Mouse (Mus musculus) lung, embryonic 16.5 days (tissue): ENCODE data around the gene Rbks. TPM values are rescaled to one million over a fixed set of nuclear protein-coding genes. Genes with fewer than 3 reads are reported as not detected.

Experiments used
- ATAC-seq: fragments of 200-750 bp; cut with Nextera tagmentation; 2 replicates; pipeline ENCODE4 v1.8.0; 2017; ENCODE audit warnings: low read depth, mild to moderate bottlenecking, moderate library complexity
- H3K27ac ChIP-seq: fragments of 300-500 bp; sonication (generic); 2 replicates; pipeline ENCODE4 v1.5.1; 2014; ENCODE audit warnings: mild to moderate bottlenecking, control low read depth, low read length
- H3K27me3 ChIP-seq: fragments of 300-500 bp; sonication (generic); 2 replicates; pipeline ENCODE4 v1.6.1; 2014; ENCODE audit warnings: low read depth, low read length, mixed read lengths; ENCODE audit not compliant: control insufficient read depth, insufficient read depth
- H3K36me3 ChIP-seq: fragments of 300-500 bp; sonication (generic); 2 replicates; pipeline ENCODE4 v1.6.1; 2014; ENCODE audit warnings: low read length; ENCODE audit not compliant: control insufficient read depth, insufficient read depth
- H3K4me1 ChIP-seq: fragments of 300-500 bp; sonication (generic); replicated peaks from 2 replicates; pipeline ENCODE4 v1.6.1; 2014; ENCODE audit warnings: low read length, mixed read lengths; ENCODE audit not compliant: control insufficient read depth, insufficient read depth
- H3K4me2 ChIP-seq: fragments of 300-500 bp; sonication (generic); 2 replicates; pipeline ENCODE4 v1.6.1; 2014; ENCODE audit warnings: low read depth, low read length, control low read depth
- H3K4me3 ChIP-seq: fragments of 300-500 bp; sonication (generic); 2 replicates; pipeline ENCODE4 v1.5.1; 2014; ENCODE audit warnings: mild to moderate bottlenecking, low read length, control low read depth
- H3K9ac ChIP-seq: fragments of 300-500 bp; sonication (generic); 2 replicates; pipeline ENCODE4 v1.6.1; 2014; ENCODE audit warnings: low read length, control low read depth
- H3K9me3 ChIP-seq: fragments of 300-500 bp; sonication (generic); 2 replicates; pipeline ENCODE4 v1.6.1; 2016; ENCODE audit warnings: low read length; ENCODE audit not compliant: control insufficient read depth
- WGBS: fragments of 180-500 bp; shearing (Covaris S2); extraction: QIAGEN DNeasy Blood & Tissue Kit; methylation state at CpG from one replicate; pipeline ENCODE4 v1.1.7; 2014; 5-methylcytosine and 5-hydroxymethylcytosine counted together
- polyA plus RNA-seq: library from polyadenylated mRNA; unstranded; fragments of >200 nt; fragmentation: Nextera tagmentation; extraction: Ambion mirVana; gene quantifications from 2 replicates; pipeline ENCODE4 v1.2.1, GENCODE M21; 2015

The Rbks gene
- polyA plus RNA-seq: 4.4 and 5.1 TPM in 2 replicates

DNA sequence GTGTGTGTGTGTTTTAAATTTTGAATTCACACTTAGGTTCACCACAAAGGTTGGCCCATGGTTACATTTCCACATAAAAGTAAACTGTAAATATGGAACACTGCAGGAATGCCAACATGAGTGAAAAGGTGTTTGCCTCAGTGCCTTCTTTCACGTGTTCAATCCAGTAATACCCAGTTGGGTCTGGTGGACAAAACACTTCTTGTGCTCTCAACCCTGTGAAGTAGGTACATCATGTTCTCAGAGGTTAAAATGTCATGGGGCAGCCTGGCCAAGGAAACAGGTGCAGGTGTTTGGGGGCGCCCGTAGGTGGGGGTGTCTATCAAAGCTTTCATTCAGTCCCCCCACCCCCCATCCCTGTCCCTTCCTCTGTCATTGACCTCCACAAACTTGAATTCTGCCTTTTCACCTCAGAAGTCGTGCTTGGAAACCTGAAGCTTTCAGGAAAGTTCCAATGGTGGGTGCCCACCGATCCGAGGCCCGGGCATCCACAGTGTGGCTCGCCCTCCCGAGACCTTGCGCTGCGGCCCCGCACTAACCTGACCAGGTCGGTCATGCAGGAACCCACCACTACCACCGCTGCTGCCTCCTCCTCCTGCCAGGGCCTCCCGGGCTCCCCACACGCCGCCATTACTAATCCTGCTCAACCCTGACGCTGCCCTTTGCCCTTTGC is at the start of gene Rbks:
Rbks (minus strand) TSS at position 657 of the 673 bp plus-strand sequence.
- ATAC-seq: peak; percentile 53; the same call in 1 of the 2 replicates
- Histone ChIP-seq H3K4me3 (peak within 1 kb of the TSS; percentile 93), H3K9ac (peak within 1 kb of the TSS; percentile 95), H3K4me2 (peak within 1 kb of the TSS; percentile 85), H3K9me3 (no peaks in the 10 kb centered on the region), H3K27ac (peak within 1 kb of the TSS; percentile 92), H3K36me3 (no peaks in the 10 kb centered on the region), H3K27me3 (no peaks in the 10 kb centered on the region), H3K4me1 (peaks cover 4% of the 10 kb centered on the region; the same call in 1 of the 2 replicates)
- WGBS: 5% methylated on average over 18 of the region's 18 CpGs

DNA sequence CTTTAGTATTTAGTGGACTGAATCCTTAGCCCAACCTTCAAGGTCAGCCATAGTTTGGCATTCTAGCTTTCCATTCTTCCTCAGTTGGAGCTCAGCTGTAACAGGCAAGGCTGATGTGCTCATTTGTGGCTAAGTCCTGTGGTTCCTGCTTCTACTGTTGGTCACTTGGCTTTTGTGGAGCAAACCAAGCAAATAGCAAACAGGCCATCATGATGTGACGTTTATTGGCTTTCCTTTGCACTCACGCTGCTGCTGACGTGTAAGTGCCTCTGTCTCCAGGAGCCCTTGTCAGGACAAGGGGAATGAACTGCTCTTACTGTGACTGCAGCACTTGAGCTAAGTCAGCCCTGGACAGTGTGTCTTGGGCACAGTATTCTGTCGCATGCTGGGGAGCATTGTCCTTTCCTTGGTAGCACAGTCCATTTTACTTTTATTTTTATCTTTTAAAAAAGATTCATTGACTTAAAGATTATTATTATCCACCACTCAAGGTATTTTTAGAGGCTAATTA is 45.1 kb upstream of the Rbks start:
- Histone ChIP-seq H3K9me3 (no peaks in the 10 kb centered on the region), H3K27me3 (no peaks in the 10 kb centered on the region), H3K36me3 (no peaks in the 10 kb centered on the region), H3K4me3 (no peak overlapping the region), H3K4me1 (no peaks in the 10 kb centered on the region), H3K27ac (no peak overlapping the region), H3K4me2 (no peak overlapping the region), H3K9ac (no peak overlapping the region)
- no peak for ATAC-seq
- WGBS: 50% methylated on average over 4 of the region's 4 CpGs

DNA sequence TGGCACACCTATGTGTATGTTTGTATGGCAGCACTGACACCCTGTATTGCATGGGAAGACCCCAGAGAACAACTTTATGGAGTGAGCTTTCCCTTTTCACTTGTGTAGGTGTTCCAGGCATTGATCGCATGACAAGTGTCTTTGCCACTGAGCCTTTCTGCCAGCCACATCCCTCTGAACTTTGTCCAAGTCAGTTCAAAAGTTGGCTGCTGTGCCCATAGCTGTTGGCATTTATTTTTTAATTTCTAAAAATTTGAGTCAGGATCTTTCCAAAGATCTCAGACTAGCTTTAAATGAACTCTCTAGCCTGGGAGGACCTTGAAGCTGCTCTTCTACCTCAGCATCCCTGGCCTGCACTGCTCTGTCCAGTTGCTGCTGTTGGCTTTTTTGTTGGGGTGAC is 44.5 kb upstream of the Rbks start:
- H3K4me2 ChIP-seq: no peak overlapping the region
- 89% methylated on average over 1 of the region's 1 CpGs for WGBS
- H3K9ac ChIP-seq: no peak overlapping the region
- no peaks in the 10 kb centered on the region for H3K36me3 ChIP-seq
- H3K4me1 ChIP-seq: no peaks in the 10 kb centered on the region
- H3K27ac ChIP-seq: no peak overlapping the region
- ATAC-seq: no peak
- no peaks in the 10 kb centered on the region for H3K9me3 ChIP-seq
- no peaks in the 10 kb centered on the region for H3K27me3 ChIP-seq
- no peak overlapping the region for H3K4me3 ChIP-seq

DNA sequence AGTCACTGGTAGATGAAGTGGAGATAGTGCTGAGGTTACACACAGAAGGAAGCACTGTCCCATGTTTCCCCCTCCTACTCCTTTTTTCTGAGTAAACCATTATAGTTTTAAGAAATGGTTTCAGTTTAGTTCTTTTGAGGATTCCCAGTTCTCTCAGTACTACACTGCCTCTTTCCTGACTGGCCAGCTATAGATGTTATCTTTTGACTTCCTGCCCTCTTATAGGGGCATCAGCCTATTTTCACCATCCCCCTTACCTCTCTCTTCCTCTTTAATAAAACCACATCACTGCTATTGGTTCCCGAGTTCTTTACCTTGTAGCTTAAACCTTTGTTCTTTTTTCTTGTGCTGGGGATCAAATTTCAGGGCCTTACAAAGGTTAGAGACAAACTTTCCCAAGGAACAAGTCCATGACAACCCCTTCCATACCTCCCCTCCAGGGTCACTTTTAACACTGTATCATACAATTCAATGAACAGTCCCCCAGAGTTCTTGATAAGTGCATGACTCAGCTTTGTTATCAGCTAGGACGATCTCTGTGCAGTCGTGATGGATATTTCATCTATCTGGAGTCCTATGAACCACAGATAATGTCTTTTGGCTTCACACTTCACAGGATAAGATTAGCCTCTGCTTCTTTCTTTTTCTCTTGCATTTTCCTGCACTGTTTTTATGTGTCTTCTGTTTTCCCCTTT is 35.4 kb upstream of the Rbks start:
- no peak for ATAC-seq
- no peak overlapping the region for H3K4me2 ChIP-seq
- H3K27ac ChIP-seq: no peak overlapping the region
- H3K27me3 ChIP-seq: no peaks in the 10 kb centered on the region
- WGBS: 11% methylated on average over 3 of the region's 3 CpGs
- no peaks in the 10 kb centered on the region for H3K36me3 ChIP-seq
- H3K4me1 ChIP-seq: 0 out of 2 replicates have a peak, but pooled peaks cover 2% of the 10 kb centered on the region
- H3K4me3 ChIP-seq: no peak overlapping the region
- H3K9ac ChIP-seq: no peak overlapping the region
- no peaks in the 10 kb centered on the region for H3K9me3 ChIP-seq

DNA sequence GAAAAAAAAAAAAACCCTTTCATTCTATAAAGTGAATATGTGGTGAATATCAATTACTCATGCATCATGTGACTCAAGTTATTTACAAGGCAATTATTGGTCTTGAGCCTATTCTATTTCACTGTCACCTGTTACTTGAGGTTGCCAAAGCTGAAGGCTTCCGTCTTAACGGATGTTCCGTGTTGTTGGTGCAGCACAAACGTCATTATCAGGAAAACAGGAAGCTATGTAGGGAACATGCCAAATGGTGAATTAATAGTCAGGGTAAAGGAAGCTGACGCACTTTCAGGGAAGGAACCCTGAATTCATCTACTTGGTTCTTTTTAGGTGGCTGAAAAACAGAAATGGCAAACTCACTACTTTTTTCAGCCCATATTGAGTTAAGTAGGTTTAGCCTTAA is 30.0 kb upstream of the Rbks start:
- 63% methylated on average over 5 of the region's 5 CpGs for WGBS
- Histone ChIP-seq H3K9ac (no peak overlapping the region), H3K4me1 (0 out of 2 replicates have a peak, but pooled peaks cover 2% of the 10 kb centered on the region), H3K27ac (no peak overlapping the region), H3K9me3 (no peaks in the 10 kb centered on the region), H3K4me2 (no peak overlapping the region), H3K4me3 (no peak overlapping the region), H3K27me3 (no peaks in the 10 kb centered on the region), H3K36me3 (no peaks in the 10 kb centered on the region)
- no peak for ATAC-seq

DNA sequence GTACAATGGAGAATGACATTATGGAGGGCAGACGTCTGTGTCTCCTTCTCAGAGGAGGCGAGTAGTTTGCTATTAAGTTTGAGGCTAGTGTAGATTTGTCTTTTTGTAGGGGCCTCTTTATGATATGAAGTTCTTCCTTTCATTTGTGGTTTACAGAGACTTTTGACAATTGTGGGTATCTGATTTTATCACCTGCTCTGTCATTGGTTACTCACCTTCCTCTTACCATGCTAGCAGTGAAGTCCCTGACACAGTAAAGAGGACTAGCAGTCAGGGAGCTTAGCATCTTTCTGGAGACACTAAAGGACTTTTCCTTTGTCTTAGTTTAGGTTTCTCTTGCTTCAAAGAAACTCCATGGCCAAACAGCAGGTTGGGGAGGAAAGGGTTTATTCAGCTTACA is 28.5 kb upstream of the Rbks start:
- 88% methylated on average over 2 of the region's 2 CpGs for WGBS

DNA sequence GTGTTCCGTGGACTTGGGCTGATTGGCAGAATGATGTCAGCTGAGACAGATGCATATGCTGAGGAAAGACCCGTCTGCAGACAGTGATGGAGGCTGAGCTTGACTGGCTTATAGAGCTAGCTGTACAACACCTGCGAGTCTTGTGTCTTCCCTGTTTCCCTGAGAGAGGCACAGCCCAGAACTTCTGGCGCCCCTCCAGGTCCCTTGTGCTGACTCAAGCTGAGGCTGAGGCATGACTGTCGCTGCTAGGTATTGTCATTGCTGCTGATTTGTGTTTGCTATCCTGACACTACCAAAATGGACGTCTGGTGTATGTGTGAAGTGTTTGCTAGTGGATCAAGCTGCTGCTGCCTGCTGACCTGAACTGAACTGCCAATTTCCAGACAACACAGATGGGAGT is 27.1 kb upstream of the Rbks start:
- H3K4me1 ChIP-seq: 0 out of 2 replicates have a peak, but pooled peaks cover 2% of the 10 kb centered on the region
- H3K36me3 ChIP-seq: no peaks in the 10 kb centered on the region
- ATAC-seq: no peak
- H3K4me3 ChIP-seq: no peak overlapping the region
- H3K27ac ChIP-seq: no peak overlapping the region
- no peaks in the 10 kb centered on the region for H3K9me3 ChIP-seq
- WGBS: 68% methylated on average over 6 of the region's 6 CpGs
- no peak overlapping the region for H3K4me2 ChIP-seq
- H3K9ac ChIP-seq: no peak overlapping the region
- no peaks in the 10 kb centered on the region for H3K27me3 ChIP-seq

More for the DNA sequence above, 28.5 kb upstream of the Rbks start:
- Histone ChIP-seq H3K4me2 (no peak overlapping the region), H3K4me1 (0 out of 2 replicates have a peak, but pooled peaks cover 2% of the 10 kb centered on the region), H3K27ac (no peak overlapping the region), H3K36me3 (no peaks in the 10 kb centered on the region), H3K27me3 (no peaks in the 10 kb centered on the region), H3K9me3 (no peaks in the 10 kb centered on the region), H3K4me3 (no peak overlapping the region), H3K9ac (no peak overlapping the region)
- no peak for ATAC-seq

DNA sequence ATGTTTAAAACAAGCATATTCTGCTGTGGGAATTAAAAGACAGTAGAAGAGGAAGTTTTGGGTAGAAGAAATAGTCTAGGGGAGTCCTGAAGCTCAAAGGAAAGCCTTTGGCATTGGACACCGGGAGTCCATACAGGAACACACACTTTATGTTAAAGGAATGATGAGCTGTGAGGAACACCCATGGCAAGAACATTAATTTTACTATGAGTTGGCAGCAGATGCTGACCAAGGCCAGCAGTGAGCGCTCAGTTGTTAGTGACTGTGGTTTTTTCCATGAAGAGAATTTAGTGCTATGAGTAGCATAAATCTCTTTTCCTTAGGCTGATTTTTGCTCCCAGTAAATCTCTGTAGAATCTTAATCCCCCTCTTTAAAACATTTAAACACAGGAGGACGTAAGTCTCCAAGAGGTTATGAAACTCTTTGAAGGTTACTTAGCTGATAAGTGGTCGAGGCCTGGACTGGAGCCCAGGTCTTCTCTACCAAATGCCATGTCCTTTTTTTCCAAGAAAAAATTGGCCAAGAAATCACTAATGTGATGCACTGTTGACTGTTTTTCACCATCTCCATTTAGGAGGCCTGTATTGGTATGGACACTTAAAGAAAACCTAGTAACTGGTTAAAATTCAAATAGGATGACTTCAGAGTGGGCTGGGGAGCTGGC is 18.2 kb upstream of the Rbks start:
- no peak overlapping the region for H3K4me2 ChIP-seq
- peak; percentile 36 for ATAC-seq
- peaks cover 10% of the 10 kb centered on the region for H3K4me1 ChIP-seq
- H3K9ac ChIP-seq: no peak overlapping the region
- H3K27me3 ChIP-seq: no peaks in the 10 kb centered on the region
- H3K36me3 ChIP-seq: no peaks in the 10 kb centered on the region
- H3K27ac ChIP-seq: peak overlapping the region; percentile 80
- no peaks in the 10 kb centered on the region for H3K9me3 ChIP-seq
- H3K4me3 ChIP-seq: no peak overlapping the region
- WGBS: 40% methylated on average over 4 of the region's 4 CpGs

DNA sequence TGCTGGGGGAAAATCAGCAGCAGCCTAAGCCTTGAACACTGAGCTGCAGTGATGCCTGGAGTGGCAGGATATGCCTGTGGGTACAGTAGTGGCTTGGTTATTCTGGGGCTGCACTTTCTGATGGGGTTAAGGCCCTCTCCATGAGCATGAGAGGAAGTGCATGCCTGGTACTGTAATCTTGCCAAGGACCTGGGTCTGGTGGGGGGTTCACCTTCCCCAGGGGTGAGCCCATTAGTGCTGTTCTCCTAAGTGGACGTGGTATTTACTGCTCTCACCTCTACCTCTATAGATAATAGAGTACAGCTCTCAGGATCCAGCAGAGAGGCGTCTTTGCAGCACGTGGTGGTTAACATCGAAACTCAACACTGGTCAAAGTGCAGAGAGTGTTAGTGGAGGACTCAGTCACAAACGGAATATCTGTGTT is 16.4 kb upstream of the Rbks start:
- Histone ChIP-seq H3K36me3 (no peaks in the 10 kb centered on the region), H3K4me2 (no peak overlapping the region), H3K4me3 (no peak overlapping the region), H3K4me1 (peaks cover 10% of the 10 kb centered on the region), H3K9me3 (no peaks in the 10 kb centered on the region; the same call in 1 of the 2 replicates), H3K27me3 (no peaks in the 10 kb centered on the region), H3K9ac (no peak overlapping the region), H3K27ac (peak overlapping the region; percentile 73)
- WGBS: 51% methylated on average over 5 of the region's 5 CpGs
- peak; percentile 45; the same call in 1 of the 2 replicates for ATAC-seq
